Mouse (Mus musculus) mature B cell (primary cell): ENCODE results near the gene Thumpd3.

Experiments used
- in situ Hi-C: fragments of 300-500 bp; cut with MboI; formaldehyde crosslinking; loops from 2 replicates; pipeline ENCODE4 v1.14.3; 2019

Thumpd3 gene

GRCm38 (mm10) chr6:113037946-113038734 lies 7.9 kb upstream of the Thumpd3 start:
- in situ Hi-C loops, result no loop called here

GRCm38 (mm10) chr6:113038735-113039058 lies 7.3 kb upstream of the Thumpd3 start:
- in situ Hi-C loops, result no loop called here

GRCm38 (mm10) chr6:113040319-113040718 lies 5.7 kb upstream of the Thumpd3 start:
- in situ Hi-C loops, result loop anchor here (10.0 kb wide), 1 partner anchor 64 kb away; no protein-coding TSS in a partner anchor

GRCm38 (mm10) chr6:113041215-113041990 lies 4.6 kb upstream of the Thumpd3 start:
- in situ Hi-C loops, result loop anchor here (10.0 kb wide), 1 partner anchor 63 kb away; no protein-coding TSS in a partner anchor

GRCm38 (mm10) chr6:113045575-113045974 lies 450 bp upstream of the Thumpd3 start:
- in situ Hi-C loops, result loop anchor here (10.0 kb wide), 1 partner anchor 59 kb away; no protein-coding TSS in a partner anchor

- in situ Hi-C loops, result loop anchor here (10.0 kb wide), 1 partner anchor 58 kb away; no protein-coding TSS in a partner anchor
These were observed 1.2 kb downstream of the Thumpd3 start for GRCm38 (mm10) chr6:113047016-113047746.

GRCm38 (mm10) chr6:113048371-113048770 lies 2.3 kb downstream of the Thumpd3 start:
- in situ Hi-C loops, result loop anchor here (10.0 kb wide), 1 partner anchor 56 kb away; no protein-coding TSS in a partner anchor

- in situ Hi-C loops, result loop anchor here (10.0 kb wide), 1 partner anchor 56 kb away; no protein-coding TSS in a partner anchor
These were observed 3.1 kb downstream of the Thumpd3 start for GRCm38 (mm10) chr6:113049159-113049558.

GRCm38 (mm10) chr6:113052972-113053371 lies 6.9 kb downstream of the Thumpd3 start:
- in situ Hi-C loops, result no loop called here

- in situ Hi-C loops, result no loop called here
These were observed 8.6 kb downstream of the Thumpd3 start for GRCm38 (mm10) chr6:113054552-113055107.

GRCm38 (mm10) chr6:113060892-113061563 lies 15.0 kb downstream of the Thumpd3 start:
- in situ Hi-C loops, result no loop called here

- in situ Hi-C loops, result no loop called here
These were observed 16.2 kb downstream of the Thumpd3 start for GRCm38 (mm10) chr6:113062253-113062652.

- in situ Hi-C loops, result no loop called here
These were observed 17.3 kb downstream of the Thumpd3 start for GRCm38 (mm10) chr6:113063363-113063762.

GRCm38 (mm10) chr6:113065186-113065585 lies 19.2 kb downstream of the Thumpd3 start:
- in situ Hi-C loops, result no loop called here

GRCm38 (mm10) chr6:113069154-113069553 lies 23.1 kb downstream of the Thumpd3 start:
- in situ Hi-C loops, result no loop called here

GRCm38 (mm10) chr6:113075261-113075660 lies 29.2 kb downstream of the Thumpd3 start:
- in situ Hi-C loops, result no loop called here

GRCm38 (mm10) chr6:113076012-113076685 lies 30.1 kb downstream of the Thumpd3 start:
- in situ Hi-C loops, result no loop called here

- in situ Hi-C loops, result no loop called here
These were observed 30.9 kb downstream of the Thumpd3 start, which contains the start of gene Setd5 for GRCm38 (mm10) chr6:113076686-113077516. Setd5 (plus strand) TSS chr6:113077365.

- in situ Hi-C loops, result no loop called here
These were observed 31.6 kb downstream of the Thumpd3 start for GRCm38 (mm10) chr6:113077569-113078030.
